ENCODE assay signal across 27 mouse cellular contexts in genomic region chr2:25109487-25109886, GRCm38 (mm10). TPM values are rescaled to one million over a fixed set of nuclear protein-coding genes. Genes with fewer than 3 reads are reported as not detected.
DNase-seq lines count a peak whose midpoint lies in the region; ATAC-seq lines count a peak whose summit lies in the region.
"Had no signal": no experiment of that assay in that cellular context is flagged by ENCODE, and none has a peak within 500 bp of the region (broad histone marks: within the 10 kb centered on the region; RNA-seq: fewer than 3 reads in every experiment).

No protein-coding gene starts in this region.

- H3K27me3 ChIP-seq in hindbrain, embryonic 12.5 days = no peaks in the 10 kb centered on the region
- H3K27me3 ChIP-seq in hindbrain, embryonic 10.5 days (ENCODE audit: insufficient read depth, poor library complexity, severe bottlenecking) = no peaks in the 10 kb centered on the region
- H3K27me3 ChIP-seq in midbrain, embryonic 13.5 days = no peaks in the 10 kb centered on the region
- no peaks in the 10 kb centered on the region for H3K27me3 ChIP-seq in midbrain, embryonic 14.5 days (ENCODE audit: control insufficient read depth, insufficient read depth, low read length)
- H3K27me3 ChIP-seq in embryonic facial prominence, embryonic 14.5 days (replicated peaks; ENCODE audit: control insufficient read depth, insufficient read depth, low read length) = no peaks in the 10 kb centered on the region
- no peaks in the 10 kb centered on the region for H3K27me3 ChIP-seq in neural tube, embryonic 14.5 days (ENCODE audit: control insufficient read depth, insufficient read depth, low read length)
- H3K27me3 ChIP-seq: limb, embryonic 12.5 days had no signal

- no peak overlapping the region for H3K9ac ChIP-seq in hindbrain, embryonic 12.5 days
- no peak overlapping the region for H3K9ac ChIP-seq in midbrain, embryonic 13.5 days (replicated peaks)
- no peak overlapping the region for H3K9ac ChIP-seq in midbrain, embryonic 14.5 days (replicated peaks; ENCODE audit: low read length)
- no peak overlapping the region for H3K9ac ChIP-seq in embryonic facial prominence, embryonic 14.5 days (ENCODE audit: low read depth, low read length)
- no peak overlapping the region for H3K9ac ChIP-seq in neural tube, embryonic 14.5 days (replicated peaks; ENCODE audit: low read depth, low read length)
- H3K9ac ChIP-seq: limb, embryonic 12.5 days; liver, postnatal 0 days; midbrain, embryonic 12.5 days had no signal

- H3K4me2 ChIP-seq in hindbrain, embryonic 12.5 days (replicated peaks) = no peak overlapping the region
- no peak overlapping the region for H3K4me2 ChIP-seq in midbrain, embryonic 13.5 days (replicated peaks)
- no peak overlapping the region for H3K4me2 ChIP-seq in midbrain, embryonic 14.5 days (ENCODE audit: low read length)
- H3K4me2 ChIP-seq in embryonic facial prominence, embryonic 14.5 days (ENCODE audit: low read depth, low read length) = no peak overlapping the region
- no peak overlapping the region for H3K4me2 ChIP-seq in neural tube, embryonic 14.5 days (ENCODE audit: low read depth, low read length)
- H3K4me2 ChIP-seq: heart, embryonic 11.5 days; limb, embryonic 12.5 days; liver, embryonic 11.5 days; midbrain, embryonic 12.5 days had no signal

- no peak for DNase-seq in hindbrain, embryonic 10.5 days (ENCODE audit: low spot score)
- no peak for DNase-seq in midbrain, embryonic 14.5 days
- no peak for DNase-seq in embryonic facial prominence, embryonic 14.5 days (ENCODE audit: low spot score)
- DNase-seq in cerebellum, adult 11 months = no peak
- DNase-seq: adrenal gland, postnatal 14 days; cerebellum, adult 8-10 months; cerebellum, postnatal 36 days; embryo, embryonic 11 days; gastrocnemius, adult 2 months; kidney, adult 9 months; kidney, postnatal 25 days; liver, postnatal 0 days had no signal

- 0 out of 2 replicates have a peak, but pooled peaks have one; percentile 26 for ATAC-seq in hindbrain, embryonic 12.5 days (ENCODE audit: low FRiP score)
- ATAC-seq in midbrain, embryonic 13.5 days = peak; percentile 53; the same call in 1 of the 2 replicates
- ATAC-seq in midbrain, embryonic 14.5 days (ENCODE audit: low FRiP score, low TSS enrichment) = no peak
- 0 out of 2 replicates have a peak, but pooled peaks have one; percentile 20 for ATAC-seq in embryonic facial prominence, embryonic 14.5 days (ENCODE audit: low read depth)
- 0 out of 2 replicates have a peak, but pooled peaks have one; percentile 17 for ATAC-seq in neural tube, embryonic 14.5 days (ENCODE audit: low read depth)
- ATAC-seq: intestine, embryonic 16.5 days; liver, postnatal 0 days; lung, postnatal 0 days had no signal

- no peak overlapping the region for H3K4me3 ChIP-seq in hindbrain, embryonic 12.5 days
- no peak overlapping the region for H3K4me3 ChIP-seq in hindbrain, embryonic 10.5 days
- H3K4me3 ChIP-seq in midbrain, embryonic 13.5 days (replicated peaks) = no peak overlapping the region
- no peak overlapping the region for H3K4me3 ChIP-seq in midbrain, embryonic 14.5 days (replicated peaks; ENCODE audit: low read depth, low read length)
- H3K4me3 ChIP-seq in embryonic facial prominence, embryonic 14.5 days (ENCODE audit: low read depth, low read length) = no peak overlapping the region
- H3K4me3 ChIP-seq in neural tube, embryonic 14.5 days (ENCODE audit: low read depth, low read length) = no peak overlapping the region
- H3K4me3 ChIP-seq: gastrocnemius, adult 2 months; layer of hippocampus, adult 2 months; limb, embryonic 12.5 days; midbrain, embryonic 12.5 days had no signal

- H3K27ac ChIP-seq in hindbrain, embryonic 12.5 days = no peak overlapping the region
- no peak overlapping the region for H3K27ac ChIP-seq in hindbrain, embryonic 10.5 days
- H3K27ac ChIP-seq in midbrain, embryonic 13.5 days = no peak overlapping the region
- no peak overlapping the region for H3K27ac ChIP-seq in midbrain, embryonic 14.5 days (replicated peaks; ENCODE audit: low read depth, low read length)
- no peak overlapping the region for H3K27ac ChIP-seq in embryonic facial prominence, embryonic 14.5 days (replicated peaks; ENCODE audit: low read depth, low read length)
- no peak overlapping the region for H3K27ac ChIP-seq in neural tube, embryonic 14.5 days (ENCODE audit: low read depth, low read length)
- H3K27ac ChIP-seq: gastrocnemius, adult 2 months; layer of hippocampus, adult 2 months; limb, embryonic 12.5 days; macrophage; midbrain, embryonic 12.5 days had no signal

- no peaks in the 10 kb centered on the region for H3K36me3 ChIP-seq in hindbrain, embryonic 12.5 days
- no peaks in the 10 kb centered on the region for H3K36me3 ChIP-seq in hindbrain, embryonic 10.5 days
- H3K36me3 ChIP-seq in midbrain, embryonic 13.5 days = no peaks in the 10 kb centered on the region
- H3K36me3 ChIP-seq in midbrain, embryonic 14.5 days (ENCODE audit: control insufficient read depth, insufficient read depth, low read length) = no peaks in the 10 kb centered on the region
- H3K36me3 ChIP-seq in embryonic facial prominence, embryonic 14.5 days (ENCODE audit: control insufficient read depth, insufficient read depth, low read length) = no peaks in the 10 kb centered on the region
- no peaks in the 10 kb centered on the region for H3K36me3 ChIP-seq in neural tube, embryonic 14.5 days (ENCODE audit: control insufficient read depth, insufficient read depth, low read length)
- H3K36me3 ChIP-seq: limb, embryonic 12.5 days; midbrain, embryonic 12.5 days had no signal

- H3K4me1 ChIP-seq in hindbrain, embryonic 12.5 days = peaks cover 6% of the 10 kb centered on the region; the same call in 1 of the 2 replicates
- H3K4me1 ChIP-seq in hindbrain, embryonic 10.5 days (replicated peaks) = peaks cover 27% of the 10 kb centered on the region
- H3K4me1 ChIP-seq in midbrain, embryonic 13.5 days (replicated peaks) = peaks cover 4% of the 10 kb centered on the region; the same call in 1 of the 2 replicates
- H3K4me1 ChIP-seq in midbrain, embryonic 14.5 days (ENCODE audit: control insufficient read depth, insufficient read depth, low read length) = no peaks in the 10 kb centered on the region
- no peaks in the 10 kb centered on the region for H3K4me1 ChIP-seq in embryonic facial prominence, embryonic 14.5 days (ENCODE audit: control insufficient read depth, insufficient read depth, low read length)
- no peaks in the 10 kb centered on the region for H3K4me1 ChIP-seq in neural tube, embryonic 14.5 days (ENCODE audit: control insufficient read depth, insufficient read depth, low read length)
- H3K4me1 ChIP-seq: limb, embryonic 12.5 days had no signal

- H3K9me3 ChIP-seq in hindbrain, embryonic 12.5 days (replicated peaks) = no peaks in the 10 kb centered on the region
- no peaks in the 10 kb centered on the region for H3K9me3 ChIP-seq in hindbrain, embryonic 10.5 days
- no peaks in the 10 kb centered on the region for H3K9me3 ChIP-seq in midbrain, embryonic 13.5 days
- H3K9me3 ChIP-seq in midbrain, embryonic 14.5 days (ENCODE audit: control insufficient read depth, low read length) = no peaks in the 10 kb centered on the region
- no peaks in the 10 kb centered on the region for H3K9me3 ChIP-seq in embryonic facial prominence, embryonic 14.5 days (ENCODE audit: control insufficient read depth, low read length)
- H3K9me3 ChIP-seq in neural tube, embryonic 14.5 days (ENCODE audit: control insufficient read depth, low read length) = no peaks in the 10 kb centered on the region
- H3K9me3 ChIP-seq: limb, embryonic 12.5 days; midbrain, embryonic 12.5 days had no signal

RNA-seq across cellular contexts. Expression of gene Noxa1, which starts 14.5 kb away (rescaled TPM):
- 0.14 and 0.22 TPM in 2 replicates for polyA plus RNA-seq in hindbrain, embryonic 12.5 days (2016; fragmentation: Nextera tagmentation; extraction: Ambion mirVana)
- 0.22 and 0.38 TPM in 2 replicates for polyA plus RNA-seq in hindbrain, embryonic 10.5 days (2016; fragmentation: Nextera tagmentation; extraction: Ambion mirVana)
- 0.16 TPM in 1 of 2 replicates, not detected in the other for polyA plus RNA-seq in midbrain, embryonic 13.5 days (2015; fragmentation: Nextera tagmentation; extraction: Ambion mirVana)
- polyA plus RNA-seq in midbrain, embryonic 14.5 days (2014; fragmentation: Nextera tagmentation; extraction: Ambion mirVana) = not detected in 2 replicates
- 0.38 and 0.71 TPM in 2 replicates for polyA plus RNA-seq in embryonic facial prominence, embryonic 14.5 days (2014; fragmentation: Nextera tagmentation; extraction: Ambion mirVana)
- 0.17 TPM in 1 of 2 replicates, not detected in the other for polyA plus RNA-seq in neural tube, embryonic 14.5 days (2014; fragmentation: Nextera tagmentation; extraction: Ambion mirVana)
- polyA plus RNA-seq: C2C12; frontal cortex, adult 2 months; heart, postnatal 0 days; limb, embryonic 12.5 days; macrophage; midbrain, embryonic 12.5 days had no signal

RNA-seq across cellular contexts. Expression of gene Entpd8, which starts 29.4 kb away (rescaled TPM):
- polyA plus RNA-seq in hindbrain, embryonic 12.5 days (2016; fragmentation: Nextera tagmentation; extraction: Ambion mirVana) = not detected in 2 replicates
- polyA plus RNA-seq in hindbrain, embryonic 10.5 days (2016; fragmentation: Nextera tagmentation; extraction: Ambion mirVana) = not detected in 2 replicates
- not detected in 2 replicates for polyA plus RNA-seq in midbrain, embryonic 13.5 days (2015; fragmentation: Nextera tagmentation; extraction: Ambion mirVana)
- polyA plus RNA-seq in midbrain, embryonic 14.5 days (2014; fragmentation: Nextera tagmentation; extraction: Ambion mirVana) = not detected in 2 replicates
- 0.22 TPM in 1 of 2 replicates, not detected in the other for polyA plus RNA-seq in embryonic facial prominence, embryonic 14.5 days (2014; fragmentation: Nextera tagmentation; extraction: Ambion mirVana)
- 0.27 TPM in 1 of 2 replicates, not detected in the other for polyA plus RNA-seq in neural tube, embryonic 14.5 days (2014; fragmentation: Nextera tagmentation; extraction: Ambion mirVana)
- polyA plus RNA-seq: C2C12; forebrain, embryonic 11.5 days; heart, embryonic 11.5 days; heart, postnatal 0 days; limb, embryonic 12.5 days; macrophage; midbrain, embryonic 12.5 days had no signal

RNA-seq across cellular contexts. Expression of gene Nsmf, which starts 55.3 kb away (rescaled TPM):
- 108 and 115 TPM in 2 replicates for polyA plus RNA-seq in hindbrain, embryonic 12.5 days (2016; fragmentation: Nextera tagmentation; extraction: Ambion mirVana)
- 72.2 and 89.0 TPM in 2 replicates for polyA plus RNA-seq in hindbrain, embryonic 10.5 days (2016; fragmentation: Nextera tagmentation; extraction: Ambion mirVana)
- polyA plus RNA-seq in midbrain, embryonic 13.5 days (2015; fragmentation: Nextera tagmentation; extraction: Ambion mirVana) = 110 and 115 TPM in 2 replicates
- polyA plus RNA-seq in midbrain, embryonic 14.5 days (2014; fragmentation: Nextera tagmentation; extraction: Ambion mirVana) = 99.3 and 125 TPM in 2 replicates
- 55.5 and 56.2 TPM in 2 replicates for polyA plus RNA-seq in embryonic facial prominence, embryonic 14.5 days (2014; fragmentation: Nextera tagmentation; extraction: Ambion mirVana)
- polyA plus RNA-seq in neural tube, embryonic 14.5 days (2014; fragmentation: Nextera tagmentation; extraction: Ambion mirVana) = 137 and 143 TPM in 2 replicates
